Mouse (Mus musculus): ENCODE measurements around the gene Ctdspl. TPM values are rescaled to one million over a fixed set of nuclear protein-coding genes. Genes with fewer than 3 reads are reported as not detected.

The Ctdspl gene
- polyA plus RNA-seq, 1 experiment from 2014 or later = 22.9 TPM

DNA sequence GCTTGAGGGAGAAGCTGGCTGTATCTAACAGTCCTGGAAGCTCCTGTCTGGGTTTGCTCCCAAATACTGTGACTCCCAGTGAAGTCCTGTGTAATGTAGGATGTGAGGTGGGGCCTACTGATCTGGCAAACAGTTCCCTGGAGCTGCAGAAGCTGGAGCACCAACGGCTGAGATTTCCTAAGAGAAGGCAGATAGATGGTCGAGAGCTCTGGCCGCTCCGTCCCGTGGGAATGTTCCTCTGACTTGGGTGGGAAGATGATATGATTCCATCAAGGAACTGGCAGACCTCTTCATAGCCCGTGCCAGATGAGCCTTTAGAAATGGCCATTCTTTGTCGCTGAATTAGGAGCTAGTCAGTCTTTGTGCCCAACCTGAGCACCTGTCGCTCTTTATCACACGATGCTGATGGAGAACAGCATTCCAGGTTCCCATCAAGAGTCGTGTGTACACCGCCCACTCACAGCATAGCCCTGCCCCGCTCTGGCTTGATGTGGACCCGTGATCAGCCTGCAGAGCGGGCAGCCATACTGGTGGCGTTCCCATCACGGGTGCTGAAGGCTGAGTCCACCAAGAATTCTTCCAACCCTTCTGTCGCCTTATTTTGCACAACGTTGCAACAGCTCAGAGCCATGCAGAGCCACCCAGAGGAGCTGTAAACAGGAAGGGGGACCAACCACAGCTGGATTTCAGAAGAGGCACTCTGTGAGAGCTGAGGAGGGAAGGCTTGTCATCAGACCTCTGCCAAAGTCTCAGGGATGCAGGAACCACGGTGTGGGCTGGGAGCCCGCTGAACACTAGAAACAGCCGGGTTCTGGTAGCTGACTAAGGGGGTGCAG, 65.7 kb downstream of the Ctdspl start:
- Histone ChIP-seq H3K9ac (no peak overlapping the region), H3K9me3 (ENCODE audit: low read depth, low read length) (no peaks in the 10 kb centered on the region), H3K4me1 (ENCODE audit: insufficient read depth) (peaks cover 16% of the 10 kb centered on the region), H3K4me2 (no peak overlapping the region), H3K27ac (ENCODE audit: low read depth) (peak overlapping the region; percentile 24; the same call in 1 of the 2 replicates), H3K36me3 (ENCODE audit: insufficient read depth) (no peaks in the 10 kb centered on the region; the same call in 1 of the 2 replicates), H3K27me3 (ENCODE audit: insufficient read depth, low read length) (no peaks in the 10 kb centered on the region), H3K4me3 (ENCODE audit: low read depth, low read length) (no peak overlapping the region)
- 74% methylated on average over 21 of the region's 21 CpGs for WGBS
- peak; percentile 52 for DNase-seq
- ATAC-seq (ENCODE audit: insufficient read depth) = no peak
- no peak for TF ChIP-seq CTCF (IDR thresholded peaks at IDR 0.05; ENCODE audit: low read depth)

- Histone ChIP-seq H3K36me3 (ENCODE audit: insufficient read depth) (no peaks in the 10 kb centered on the region; the same call in 1 of the 2 replicates), H3K9me3 (ENCODE audit: low read depth, low read length) (no peaks in the 10 kb centered on the region), H3K27ac (ENCODE audit: low read depth) (no peak overlapping the region; the same call in 1 of the 2 replicates), H3K9ac (no peak overlapping the region), H3K4me3 (ENCODE audit: low read depth, low read length) (no peak overlapping the region), H3K27me3 (ENCODE audit: insufficient read depth, low read length) (no peaks in the 10 kb centered on the region), H3K4me1 (ENCODE audit: insufficient read depth) (peaks cover 16% of the 10 kb centered on the region), H3K4me2 (no peak overlapping the region)
- WGBS = 84% methylated on average over 5 of the region's 5 CpGs
- DNase-seq (no peak), ATAC-seq (ENCODE audit: insufficient read depth) (no peak)
- TF ChIP-seq CTCF (IDR thresholded peaks at IDR 0.05; ENCODE audit: low read depth) = no peak
These were observed 66.3 kb downstream of the Ctdspl start for GRCm38 (mm10) chr9:118992586-118992955.

DNA sequence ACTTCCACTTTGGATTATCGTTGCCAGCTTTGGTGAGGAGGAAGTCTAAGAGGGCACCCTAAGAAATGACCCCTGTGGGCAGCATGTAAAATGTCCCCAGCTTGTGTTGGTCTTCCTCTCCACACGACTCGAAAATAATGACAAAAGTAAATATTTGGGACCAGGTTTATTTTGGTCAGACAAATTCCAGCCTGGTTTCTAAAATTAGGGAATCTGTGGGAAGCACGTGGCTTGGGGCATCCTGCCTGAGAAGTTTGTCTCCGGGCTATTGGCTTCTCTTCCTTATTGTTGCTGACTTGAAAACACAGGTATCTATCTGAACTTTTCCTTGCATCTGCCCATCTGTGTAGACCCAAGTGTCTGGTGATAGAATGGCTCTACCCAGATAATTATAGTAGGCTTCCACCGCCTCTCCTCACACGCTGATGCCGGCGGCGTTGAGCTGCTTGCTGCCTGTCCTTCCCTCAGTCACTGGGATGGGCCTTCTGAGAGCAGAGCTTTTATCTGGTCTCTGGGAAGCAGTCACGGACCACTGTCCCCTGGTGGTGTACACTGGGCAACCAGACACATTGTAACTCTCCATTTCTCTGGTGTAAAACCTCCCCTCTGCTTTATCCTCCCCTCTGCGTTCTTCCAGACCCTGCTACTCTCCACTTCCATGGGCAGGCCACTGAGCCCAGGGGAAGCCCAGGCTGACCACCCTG, 68.4 kb downstream of the Ctdspl start:
- peaks cover 16% of the 10 kb centered on the region for H3K4me1 ChIP-seq (ENCODE audit: insufficient read depth)

GRCm38 (mm10) chr9:118995539-118995938, 69.3 kb downstream of the Ctdspl start:
- no peak overlapping the region for H3K4me3 ChIP-seq (ENCODE audit: low read depth, low read length)
- no peaks in the 10 kb centered on the region for H3K27me3 ChIP-seq (ENCODE audit: insufficient read depth, low read length)
- no peak for TF ChIP-seq CTCF (IDR thresholded peaks at IDR 0.05; ENCODE audit: low read depth)
- H3K9me3 ChIP-seq (ENCODE audit: low read depth, low read length) = no peaks in the 10 kb centered on the region
- H3K4me2 ChIP-seq = no peak overlapping the region
- H3K27ac ChIP-seq (ENCODE audit: low read depth) = peak overlapping the region; percentile 3; the same call in 1 of the 2 replicates
- ATAC-seq (ENCODE audit: insufficient read depth) = no peak
- peaks cover 10% of the 10 kb centered on the region for H3K4me1 ChIP-seq (ENCODE audit: insufficient read depth)
- no peak for DNase-seq
- no peak overlapping the region for H3K9ac ChIP-seq
- H3K36me3 ChIP-seq (ENCODE audit: insufficient read depth) = no peaks in the 10 kb centered on the region
- 73% methylated on average over 6 of the region's 6 CpGs for WGBS

More for the DNA sequence above, 68.4 kb downstream of the Ctdspl start:
- H3K9ac ChIP-seq = no peak overlapping the region
- H3K27ac ChIP-seq (ENCODE audit: low read depth) = peak overlapping the region; percentile 42; the same call in 1 of the 2 replicates
- no peak overlapping the region for H3K4me3 ChIP-seq (ENCODE audit: low read depth, low read length)
- ATAC-seq (ENCODE audit: insufficient read depth) = no peak
- H3K4me2 ChIP-seq = no peak overlapping the region
- TF ChIP-seq CTCF (IDR thresholded peaks at IDR 0.05; ENCODE audit: low read depth) = peak; percentile 39; the same call in 1 of the 2 replicates
- DNase-seq = no peak
- no peaks in the 10 kb centered on the region for H3K27me3 ChIP-seq (ENCODE audit: insufficient read depth, low read length)
- WGBS = 54% methylated on average over 12 of the region's 12 CpGs
- no peaks in the 10 kb centered on the region for H3K9me3 ChIP-seq (ENCODE audit: low read depth, low read length)
- H3K36me3 ChIP-seq (ENCODE audit: insufficient read depth) = no peaks in the 10 kb centered on the region

DNA sequence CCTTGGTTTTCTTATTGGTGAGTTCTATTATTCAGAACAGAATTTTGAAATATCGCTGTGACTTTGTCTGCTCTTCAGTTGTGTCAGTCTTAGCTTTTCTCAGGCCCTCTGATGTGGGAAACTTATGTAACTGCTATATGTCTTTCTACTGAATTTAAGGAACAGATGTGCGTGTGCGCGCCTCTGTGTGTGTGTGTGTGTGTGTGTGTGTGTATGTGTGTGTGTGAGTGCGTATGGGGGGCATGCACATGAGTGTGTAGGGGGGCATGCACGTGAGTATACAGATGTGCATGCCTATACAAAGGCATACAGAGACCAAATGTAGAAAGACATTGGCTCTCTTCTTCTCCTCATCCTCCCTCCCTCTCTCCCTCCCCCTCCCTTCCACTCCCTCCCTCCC, 71.0 kb downstream of the Ctdspl start:
- DNase-seq (no peak), ATAC-seq (ENCODE audit: insufficient read depth) (no peak)
- H3K4me1 ChIP-seq (ENCODE audit: insufficient read depth) = peaks cover 11% of the 10 kb centered on the region
- no peak overlapping the region for H3K27ac ChIP-seq (ENCODE audit: low read depth)
- no peaks in the 10 kb centered on the region for H3K36me3 ChIP-seq (ENCODE audit: insufficient read depth)
- WGBS = 83% methylated on average over 6 of the region's 6 CpGs
- no peak overlapping the region for H3K4me3 ChIP-seq (ENCODE audit: low read depth, low read length)
- TF ChIP-seq CTCF (IDR thresholded peaks at IDR 0.05; ENCODE audit: low read depth) = no peak
- no peak overlapping the region for H3K4me2 ChIP-seq
- no peaks in the 10 kb centered on the region for H3K27me3 ChIP-seq (ENCODE audit: insufficient read depth, low read length)
- H3K9ac ChIP-seq = no peak overlapping the region
- no peaks in the 10 kb centered on the region for H3K9me3 ChIP-seq (ENCODE audit: low read depth, low read length)

GRCm38 (mm10) chr9:119000196-119000595, 73.9 kb downstream of the Ctdspl start:
- Histone ChIP-seq H3K4me3 (ENCODE audit: low read depth, low read length) (no peak overlapping the region), H3K36me3 (ENCODE audit: insufficient read depth) (no peaks in the 10 kb centered on the region), H3K27me3 (ENCODE audit: insufficient read depth, low read length) (no peaks in the 10 kb centered on the region), H3K4me2 (no peak overlapping the region), H3K9me3 (ENCODE audit: low read depth, low read length) (no peaks in the 10 kb centered on the region), H3K9ac (no peak overlapping the region), H3K4me1 (ENCODE audit: insufficient read depth) (peaks cover 15% of the 10 kb centered on the region), H3K27ac (ENCODE audit: low read depth) (no peak overlapping the region)
- no peak for DNase-seq
- WGBS = 40% methylated on average over 6 of the region's 6 CpGs
- ATAC-seq (ENCODE audit: insufficient read depth) = no peak
- no peak for TF ChIP-seq CTCF (IDR thresholded peaks at IDR 0.05; ENCODE audit: low read depth)

DNA sequence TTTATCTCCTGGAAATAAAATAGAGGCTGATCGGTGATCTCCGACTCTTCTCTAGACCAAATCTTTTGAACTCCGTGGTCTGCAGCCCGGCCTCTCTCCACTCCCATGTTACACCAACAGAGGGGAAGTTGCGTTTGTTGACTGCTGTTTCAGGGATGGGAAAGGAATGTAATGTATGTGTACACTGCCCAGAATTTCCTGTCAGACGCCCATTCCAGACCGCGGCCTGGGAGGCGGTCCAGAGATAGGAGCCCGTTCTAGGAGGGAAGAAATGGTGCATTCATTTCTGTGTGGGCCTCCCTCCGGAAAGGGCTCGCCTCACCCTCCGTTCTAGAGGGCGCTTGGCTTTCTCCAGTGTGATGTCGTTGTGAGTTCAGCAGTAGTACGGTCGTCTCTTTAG, 76.0 kb downstream of the Ctdspl start:
- H3K4me3 ChIP-seq (ENCODE audit: low read depth, low read length) = no peak overlapping the region
- peak; percentile 82 for DNase-seq
- peak overlapping the region; percentile 11; the same call in 1 of the 2 replicates for H3K9ac ChIP-seq

More for the DNA sequence above, 76.0 kb downstream of the Ctdspl start:
- Histone ChIP-seq H3K4me2 (peak overlapping the region; percentile 44), H3K9me3 (ENCODE audit: low read depth, low read length) (no peaks in the 10 kb centered on the region), H3K36me3 (ENCODE audit: insufficient read depth) (no peaks in the 10 kb centered on the region), H3K27me3 (ENCODE audit: insufficient read depth, low read length) (no peaks in the 10 kb centered on the region), H3K4me1 (ENCODE audit: insufficient read depth) (peaks cover 15% of the 10 kb centered on the region), H3K27ac (ENCODE audit: low read depth) (peak overlapping the region; percentile 86)
- TF ChIP-seq CTCF (IDR thresholded peaks at IDR 0.05; ENCODE audit: low read depth) = no peak
- WGBS = 12% methylated on average over 17 of the region's 17 CpGs
- ATAC-seq (ENCODE audit: insufficient read depth) = peak; percentile 76

All from lung, embryonic 14.5 days (tissue).